11 mouse cellular contexts compared by ENCODE assay signal in genomic region chr12:12725075-12725474, GRCm38 (mm10).
DNase-seq lines count a peak whose midpoint lies in the region; ATAC-seq and TF ChIP-seq lines count a peak whose summit lies in the region.
"Had no signal": no experiment of that assay in that cellular context is flagged by ENCODE, and none has a peak within 500 bp of the region (broad histone marks: within the 10 kb centered on the region; RNA-seq: fewer than 3 reads in every experiment).

No protein-coding gene starts in this region.

- WGBS in liver, embryonic 12.5 days (ENCODE audit: insufficient replicate concordance): 24% methylated on average over 13 of the region's 13 CpGs
- WGBS in liver, postnatal 0 days (ENCODE audit: insufficient replicate concordance): 31% methylated on average over 13 of the region's 13 CpGs
- WGBS in embryonic facial prominence, embryonic 14.5 days: 21% methylated on average over 13 of the region's 13 CpGs
- WGBS in limb, embryonic 13.5 days: 23% methylated on average over 13 of the region's 13 CpGs
- 25% methylated on average over 13 of the region's 13 CpGs for WGBS in stomach, embryonic 16.5 days

- TF ChIP-seq CTCF in liver, postnatal 0 days (IDR thresholded peaks at IDR 0.05; ENCODE audit: low read depth): no peak

- no peak for TF ChIP-seq EP300 in liver, postnatal 0 days (IDR thresholded peaks at IDR 0.05; ENCODE audit: low read depth)

- H3K9me3 ChIP-seq in liver, embryonic 12.5 days (replicated peaks): no peaks in the 10 kb centered on the region
- no peaks in the 10 kb centered on the region for H3K9me3 ChIP-seq in liver, postnatal 0 days (ENCODE audit: low read length)
- no peaks in the 10 kb centered on the region for H3K9me3 ChIP-seq in embryonic facial prominence, embryonic 14.5 days (ENCODE audit: control insufficient read depth, low read length)
- H3K9me3 ChIP-seq in limb, embryonic 13.5 days: no peaks in the 10 kb centered on the region
- 0 out of 2 replicates have a peak, but pooled peaks cover 5% of the 10 kb centered on the region for H3K9me3 ChIP-seq in stomach, embryonic 16.5 days (replicated peaks; ENCODE audit: control insufficient read depth, low read length)

- no peak for ATAC-seq in liver, embryonic 12.5 days
- no peak for ATAC-seq in liver, postnatal 0 days
- ATAC-seq in embryonic facial prominence, embryonic 14.5 days (ENCODE audit: low read depth): peak; percentile 56; the same call in 1 of the 2 replicates
- ATAC-seq in limb, embryonic 13.5 days (ENCODE audit: low FRiP score, low read depth): no peak
- no peak for ATAC-seq in stomach, embryonic 16.5 days (ENCODE audit: insufficient read depth, low FRiP score)
- no peak for ATAC-seq in erythroblast, adult 5-6 weeks (replicated peaks; ENCODE audit: low FRiP score, poor library complexity, severe bottlenecking)
- ATAC-seq: Patski had no signal

- H3K27ac ChIP-seq in liver, embryonic 12.5 days: no peak overlapping the region
- no peak overlapping the region for H3K27ac ChIP-seq in liver, postnatal 0 days (ENCODE audit: low read depth)
- H3K27ac ChIP-seq in embryonic facial prominence, embryonic 14.5 days (replicated peaks; ENCODE audit: low read depth, low read length): no peak overlapping the region
- no peak overlapping the region for H3K27ac ChIP-seq in limb, embryonic 13.5 days
- H3K27ac ChIP-seq in stomach, embryonic 16.5 days (ENCODE audit: low read length): no peak overlapping the region

- H3K27me3 ChIP-seq in liver, embryonic 12.5 days (replicated peaks): peaks cover 16% of the 10 kb centered on the region; the same call in 1 of the 2 replicates
- no peaks in the 10 kb centered on the region for H3K27me3 ChIP-seq in liver, postnatal 0 days (ENCODE audit: insufficient read depth, low read length)
- H3K27me3 ChIP-seq in embryonic facial prominence, embryonic 14.5 days (replicated peaks; ENCODE audit: control insufficient read depth, insufficient read depth, low read length): peaks cover 19% of the 10 kb centered on the region; the same call in 1 of the 2 replicates
- H3K27me3 ChIP-seq in limb, embryonic 13.5 days: peaks cover 5% of the 10 kb centered on the region; the same call in 1 of the 2 replicates
- no peaks in the 10 kb centered on the region for H3K27me3 ChIP-seq in stomach, embryonic 16.5 days (ENCODE audit: control insufficient read depth, insufficient read depth, low read length)
- H3K27me3 ChIP-seq: Patski had no signal

- no peak for DNase-seq in liver, postnatal 0 days
- DNase-seq in embryonic facial prominence, embryonic 14.5 days (ENCODE audit: low spot score): peak; percentile 55
- DNase-seq in urinary bladder, postnatal 36 days (ENCODE audit: low spot score in 2 of 2): no peak
- DNase-seq in kidney, adult 18-20 months: no peak
- DNase-seq: cerebellum, adult 11 months; thymus, adult 2 months had no signal

- H3K4me2 ChIP-seq in liver, embryonic 12.5 days: 0 out of 2 replicates have a peak overlapping the region, but pooled peaks have one; percentile 4
- H3K4me2 ChIP-seq in liver, postnatal 0 days (ENCODE audit: low read depth, low read length): no peak overlapping the region
- H3K4me2 ChIP-seq in embryonic facial prominence, embryonic 14.5 days (ENCODE audit: low read depth, low read length): peak overlapping the region; percentile 31
- H3K4me2 ChIP-seq in limb, embryonic 13.5 days (replicated peaks): peak overlapping the region; percentile 22; the same call in 1 of the 2 replicates
- H3K4me2 ChIP-seq in stomach, embryonic 16.5 days (ENCODE audit: low read depth, low read length): peak overlapping the region; percentile 11; the same call in 1 of the 2 replicates

- no peak overlapping the region for H3K4me3 ChIP-seq in liver, embryonic 12.5 days
- H3K4me3 ChIP-seq in liver, postnatal 0 days (ENCODE audit: low read depth, low read length): no peak overlapping the region
- no peak overlapping the region for H3K4me3 ChIP-seq in embryonic facial prominence, embryonic 14.5 days (ENCODE audit: low read depth, low read length)
- no peak overlapping the region for H3K4me3 ChIP-seq in limb, embryonic 13.5 days
- no peak overlapping the region for H3K4me3 ChIP-seq in stomach, embryonic 16.5 days (replicated peaks; ENCODE audit: low read length)

- H3K9ac ChIP-seq in liver, embryonic 12.5 days: no peak overlapping the region
- H3K9ac ChIP-seq in liver, postnatal 0 days (replicated peaks): no peak overlapping the region
- no peak overlapping the region for H3K9ac ChIP-seq in embryonic facial prominence, embryonic 14.5 days (ENCODE audit: low read depth, low read length)
- no peak overlapping the region for H3K9ac ChIP-seq in limb, embryonic 13.5 days
- no peak overlapping the region for H3K9ac ChIP-seq in stomach, embryonic 16.5 days (ENCODE audit: low read length)

- no peaks in the 10 kb centered on the region for H3K4me1 ChIP-seq in liver, embryonic 12.5 days
- no peaks in the 10 kb centered on the region for H3K4me1 ChIP-seq in liver, postnatal 0 days (ENCODE audit: insufficient read depth)
- H3K4me1 ChIP-seq in embryonic facial prominence, embryonic 14.5 days (ENCODE audit: control insufficient read depth, insufficient read depth, low read length): peaks cover 11% of the 10 kb centered on the region
- H3K4me1 ChIP-seq in limb, embryonic 13.5 days: peaks cover 11% of the 10 kb centered on the region
- no peaks in the 10 kb centered on the region for H3K4me1 ChIP-seq in stomach, embryonic 16.5 days (ENCODE audit: control insufficient read depth, insufficient read depth, low read length)

- H3K36me3 ChIP-seq in liver, embryonic 12.5 days: no peaks in the 10 kb centered on the region
- H3K36me3 ChIP-seq in liver, postnatal 0 days (replicated peaks; ENCODE audit: insufficient read depth, low read length): no peaks in the 10 kb centered on the region
- H3K36me3 ChIP-seq in embryonic facial prominence, embryonic 14.5 days (ENCODE audit: control insufficient read depth, insufficient read depth, low read length): no peaks in the 10 kb centered on the region
- H3K36me3 ChIP-seq in limb, embryonic 13.5 days: no peaks in the 10 kb centered on the region
- H3K36me3 ChIP-seq in stomach, embryonic 16.5 days (ENCODE audit: control insufficient read depth, insufficient read depth, low read length): no peaks in the 10 kb centered on the region
